Mouse (Mus musculus) R1 (cell line): ENCODE results near the gene Atp6v1fnb.
A peak's percentile ranks its signal among the peaks of the same experiment; 100 is the strongest.

Experiments used
- DNase-seq: peaks from one replicate; pipeline ENCODE4 v3.0.0-alpha.2; 2018; ENCODE audit warnings: low read depth, low spot score

Atp6v1fnb gene

GRCm38 (mm10) chr6:29471137-29471536, at the start of gene Atp6v1fnb:
Gene Atp6v1fnb, plus strand, starts transcription at chr6:29471437.
- DNase-seq: no peak

GRCm38 (mm10) chr6:29425118-29425517, 46.1 kb upstream of the Atp6v1fnb start:
- DNase-seq: no peak

GRCm38 (mm10) chr6:29426331-29426730, 44.9 kb upstream of the Atp6v1fnb start:
- DNase-seq: peak; percentile 52

- DNase-seq: no peak
Observed at GRCm38 (mm10) chr6:29428171-29428570, 43.1 kb upstream of the Atp6v1fnb start.

GRCm38 (mm10) chr6:29430681-29431420, 40.4 kb upstream of the Atp6v1fnb start:
- peak; percentile 37 for DNase-seq

- no peak for DNase-seq
Observed at GRCm38 (mm10) chr6:29431473-29431872, 39.8 kb upstream of the Atp6v1fnb start.

- no peak for DNase-seq
Observed at GRCm38 (mm10) chr6:29432156-29432555, 39.1 kb upstream of the Atp6v1fnb start.

GRCm38 (mm10) chr6:29432676-29433037, 38.6 kb upstream of the Atp6v1fnb start:
- DNase-seq: no peak

- peak; percentile 28 for DNase-seq
Observed at GRCm38 (mm10) chr6:29433038-29433803, 38.0 kb upstream of the Atp6v1fnb start, which contains the start of gene Flnc. Gene Flnc, plus strand, starts transcription at chr6:29433256.

- peak; percentile 36 for DNase-seq
Observed at GRCm38 (mm10) chr6:29433804-29434795, 37.1 kb upstream of the Atp6v1fnb start.

- peak; percentile 72 for DNase-seq
Observed at GRCm38 (mm10) chr6:29434911-29435691, 36.1 kb upstream of the Atp6v1fnb start.

- DNase-seq: peak; percentile 44
Observed at GRCm38 (mm10) chr6:29435940-29436451, 35.2 kb upstream of the Atp6v1fnb start.

GRCm38 (mm10) chr6:29436461-29436934, 34.7 kb upstream of the Atp6v1fnb start:
- DNase-seq: peak; percentile 61

- DNase-seq: no peak
Observed at GRCm38 (mm10) chr6:29439251-29439650, 32.0 kb upstream of the Atp6v1fnb start.

- no peak for DNase-seq
Observed at GRCm38 (mm10) chr6:29439789-29440188, 31.4 kb upstream of the Atp6v1fnb start.

- DNase-seq: peak; percentile 73
Observed at GRCm38 (mm10) chr6:29444773-29445172, 26.5 kb upstream of the Atp6v1fnb start.

- no peak for DNase-seq
Observed at GRCm38 (mm10) chr6:29445354-29445753, 25.9 kb upstream of the Atp6v1fnb start.

GRCm38 (mm10) chr6:29449858-29450257, 21.4 kb upstream of the Atp6v1fnb start:
- DNase-seq: peak; percentile 96

- DNase-seq: no peak
Observed at GRCm38 (mm10) chr6:29450667-29451066, 20.6 kb upstream of the Atp6v1fnb start.

- DNase-seq: no peak
Observed at GRCm38 (mm10) chr6:29461502-29461901, 9.7 kb upstream of the Atp6v1fnb start.
